Mouse (Mus musculus) layer of hippocampus, postnatal 14 days (tissue): Measurements from ENCODE around the gene Asb10. TPM values are rescaled to one million over a fixed set of nuclear protein-coding genes. Genes with fewer than 3 reads are reported as not detected.
A peak's percentile ranks its signal among the peaks of the same experiment; 100 is the strongest.
"Not testable (repeated sequence)": the region's sequence is repeated elsewhere in the genome, so short reads cannot be mapped to it uniquely, and the experiment has no call there.

Experiments
- DNase-seq, 2 experiments: peaks; one replicate each; pipeline ENCODE4 v3.0.0; 2021 to 2022; ENCODE audit warnings: low spot score in 2 of 2, mixed read lengths in 1 of 2
- long read RNA-seq, 2 experiments: library from polyadenylated mRNA; stranded (forward); transcript quantifications; one replicate each; pipeline ENCODE4 v2.0.0; 2021
- total RNA-seq, 2 experiments: library from RNA; stranded (reverse); gene quantifications; 2 replicates each; pipeline ENCODE4 v1.2.3; 2021

Asb10 gene
- under 1 TPM; 0.28 to 0.33 TPM for total RNA-seq
- long read RNA-seq, experiment 1, result 0 reads
- long read RNA-seq, experiment 2, result 0 reads

DNA sequence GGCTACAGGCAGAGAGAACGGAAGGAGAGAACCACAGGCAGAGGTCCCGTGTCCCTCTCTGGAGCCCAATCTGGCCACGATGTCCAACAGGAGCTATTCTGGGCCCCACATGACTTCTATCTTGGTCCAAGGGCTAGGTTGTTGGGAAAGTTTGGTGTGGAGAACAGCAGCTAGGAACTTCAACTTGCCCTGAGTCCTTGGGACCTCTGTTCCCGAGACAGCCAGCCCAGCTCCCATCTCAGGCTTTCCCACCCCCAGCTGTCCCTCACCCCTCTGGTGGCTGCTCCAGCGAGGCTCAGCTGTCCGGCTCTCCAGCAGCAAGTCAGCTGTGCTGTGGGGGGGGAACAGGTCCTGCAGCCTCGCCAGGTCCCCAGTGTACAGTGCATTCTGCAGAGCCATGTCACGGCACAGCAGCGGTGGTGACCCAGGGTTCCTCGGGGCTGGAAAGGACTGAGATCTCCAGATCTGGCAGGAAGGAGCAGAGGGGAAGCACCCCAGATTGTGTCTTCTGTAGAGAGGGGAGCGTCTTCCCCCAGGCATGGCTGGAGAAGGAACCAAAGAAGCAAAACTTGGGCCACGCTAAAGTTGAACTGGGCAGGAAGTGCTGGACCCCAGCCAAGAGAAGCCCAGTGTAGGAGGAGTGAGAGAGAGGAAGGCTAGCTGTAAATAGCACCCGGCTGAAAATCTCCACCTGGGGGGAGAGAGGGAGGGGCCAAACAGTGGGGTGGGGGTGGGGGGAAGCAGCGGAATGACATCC is at the start of gene Asb10:
TSS of gene Asb10 (minus strand) at position 592 of the 757 bp plus-strand sequence.
- DNase-seq, result peak in 1 of 2 experiments; percentile 34

- DNase-seq, result peak in 1 of 2 experiments; percentile 8
Measured at GRCm38 (mm10) chr5:24589511-24590500, 49.0 kb upstream of the Asb10 start.

DNA sequence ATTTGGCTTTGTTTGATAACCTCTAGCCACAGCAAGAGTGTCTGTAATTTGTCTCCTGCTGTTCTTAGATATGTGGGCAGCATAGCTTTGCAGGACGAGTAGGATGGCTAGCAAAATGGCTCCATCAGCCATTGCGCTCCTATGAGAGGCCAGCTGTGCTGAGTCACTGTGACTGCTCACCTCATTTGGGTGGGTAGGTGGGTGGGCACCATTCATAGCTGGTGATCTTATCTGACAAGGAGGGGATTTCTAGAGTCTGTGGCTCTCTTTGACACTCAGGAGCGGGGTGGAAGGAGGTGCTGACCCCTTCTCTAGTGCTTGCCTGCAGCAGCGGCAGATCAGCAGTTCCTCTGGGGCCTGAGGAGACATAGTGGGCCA is 46.4 kb upstream of the Asb10 start:
- DNase-seq, result peak in 1 of 2 experiments; percentile 52

GRCm38 (mm10) chr5:24586547-24587199 is 45.9 kb upstream of the Asb10 start, which contains the start of gene Chpf2:
Chpf2 (plus strand) TSS chr5:24586741.
- peak; percentile 79 to 86 for DNase-seq

DNA sequence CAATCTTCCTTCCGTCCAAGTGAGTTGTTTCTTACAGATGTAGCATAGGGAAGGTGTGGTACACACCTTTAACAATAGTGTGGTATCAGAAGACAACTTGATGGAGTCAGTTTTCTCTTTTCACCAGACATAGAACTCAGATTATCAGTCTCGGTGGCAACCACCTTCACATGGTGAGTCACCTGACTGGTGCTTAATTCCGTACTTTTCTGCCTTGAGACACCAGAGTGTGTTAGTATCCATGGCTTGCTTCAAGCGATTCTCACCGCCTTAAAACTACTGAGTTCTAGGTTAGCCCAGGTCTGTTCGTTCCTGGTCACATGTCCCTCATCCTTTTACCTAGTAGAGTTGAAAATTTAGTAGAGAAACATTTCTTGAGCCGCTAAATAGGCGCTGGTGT is 45.3 kb upstream of the Asb10 start:
- DNase-seq, result no peak

GRCm38 (mm10) chr5:24578109-24578963 is 37.6 kb upstream of the Asb10 start:
- no peak for DNase-seq

DNA sequence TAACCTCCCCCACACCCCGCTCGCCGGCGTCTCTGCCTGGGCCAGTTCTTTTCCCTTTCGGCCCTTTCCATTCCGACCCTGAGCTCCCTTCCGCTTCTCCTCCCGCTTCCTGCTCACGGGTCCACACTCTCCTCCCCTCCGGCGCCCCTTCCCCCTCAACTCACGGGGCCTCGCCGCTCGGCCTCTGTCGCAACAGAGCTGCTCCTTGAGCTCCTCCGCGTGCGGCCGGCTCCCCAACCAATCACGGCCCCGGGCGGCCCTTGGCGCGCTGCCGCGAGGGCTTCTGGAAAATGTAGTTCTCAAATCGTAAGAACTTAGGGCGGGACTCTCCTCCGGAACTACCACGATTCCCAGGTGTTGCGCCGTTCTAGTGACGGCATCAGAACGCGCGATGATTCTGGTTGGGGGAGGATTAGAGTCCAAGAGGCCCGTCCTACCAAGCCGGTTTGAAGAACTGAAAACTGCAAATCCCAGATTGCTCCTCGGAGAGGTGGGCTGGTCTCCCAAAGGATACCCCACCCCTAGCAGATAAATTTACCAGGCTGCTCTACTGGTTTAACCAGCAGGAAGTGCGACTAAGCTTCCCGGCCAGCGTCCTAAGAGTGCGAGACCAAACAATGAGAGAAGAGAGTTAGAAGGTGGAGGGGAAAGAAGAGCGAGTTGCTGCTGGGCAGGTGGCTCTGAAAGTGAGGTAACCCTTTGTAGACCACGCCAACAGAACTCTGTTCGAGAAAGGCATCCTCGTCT is 36.6 kb upstream of the Asb10 start, which contains the start of gene Abcf2:
TSS of gene Abcf2 (minus strand) at position 285 of the 747 bp plus-strand sequence.
- DNase-seq, result peak; percentile 100

DNA sequence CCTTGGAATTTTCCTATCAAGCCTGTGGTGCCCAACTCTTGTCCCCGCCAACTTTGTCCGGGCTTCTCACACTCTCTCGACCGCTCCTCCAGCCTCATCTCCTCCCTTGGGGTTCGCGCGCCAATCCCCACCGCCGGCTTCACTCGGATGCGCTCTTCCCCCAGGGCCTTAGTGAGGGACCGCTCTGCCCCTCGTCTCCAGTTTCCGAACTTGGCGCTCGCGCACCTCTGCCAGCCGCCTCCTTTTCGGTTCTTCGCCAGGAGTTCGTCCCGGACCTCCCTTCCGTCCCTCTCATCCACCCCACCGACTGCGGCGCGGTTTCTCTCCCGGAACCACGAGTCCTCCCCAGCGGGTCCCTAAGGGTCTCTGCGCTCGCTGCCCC is 36.0 kb upstream of the Asb10 start:
- DNase-seq, result no peak

DNA sequence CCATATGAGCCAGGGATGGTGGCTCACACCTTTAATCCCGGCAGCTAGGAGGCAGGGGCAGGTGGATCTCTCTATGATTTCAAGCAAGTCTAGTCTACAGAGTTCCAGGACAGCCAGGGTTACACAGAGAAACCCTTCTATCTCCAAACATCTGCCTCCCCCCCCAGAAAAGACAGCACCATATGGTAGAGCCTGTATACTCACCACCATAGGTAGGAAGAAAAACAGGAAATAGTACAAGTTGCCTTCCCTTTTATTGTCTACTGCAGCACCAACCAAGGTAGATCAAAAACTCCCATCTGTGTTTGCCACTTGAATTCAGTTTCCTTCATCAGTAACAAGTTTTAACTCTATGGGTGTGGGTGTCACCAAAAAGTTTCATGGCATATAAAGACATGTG is 35.2 kb upstream of the Asb10 start:
- no peak for DNase-seq

DNA sequence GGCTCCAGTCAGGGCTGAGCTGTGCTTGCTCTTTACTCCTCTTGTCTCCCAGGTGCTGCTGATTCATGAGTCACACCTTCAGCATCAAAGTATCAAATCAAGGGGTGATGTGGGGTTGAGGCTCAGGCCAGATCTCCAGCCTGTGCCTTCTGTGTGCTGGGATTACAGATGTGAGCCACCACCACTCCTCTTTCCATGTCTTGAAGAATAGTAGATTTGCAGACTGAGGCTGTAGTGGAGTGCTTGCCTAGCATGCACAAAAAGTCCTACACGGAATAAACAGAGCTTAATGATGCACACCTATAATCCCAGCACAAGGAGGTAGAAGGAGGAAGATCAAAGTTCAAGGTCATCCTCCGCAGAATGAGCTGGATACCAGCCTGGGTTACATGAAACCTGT is 15.9 kb upstream of the Asb10 start, which contains the start of gene 4931409K22Rik:
TSS of gene 4931409K22Rik (minus strand) at position 101 of the 400 bp plus-strand sequence.
- no peak for DNase-seq

GRCm38 (mm10) chr5:24555335-24555734 is 14.6 kb upstream of the Asb10 start:
- not testable (repeated sequence) for DNase-seq

GRCm38 (mm10) chr5:24553621-24554244 is 13.0 kb upstream of the Asb10 start:
- no peak for DNase-seq

- no peak for DNase-seq
Measured at GRCm38 (mm10) chr5:24551317-24551688, 10.5 kb upstream of the Asb10 start.

- peak; percentile 48 to 64 for DNase-seq
Measured at GRCm38 (mm10) chr5:24550598-24551316, 10.0 kb upstream of the Asb10 start.

GRCm38 (mm10) chr5:24542643-24543042 is 1.9 kb upstream of the Asb10 start:
- no peak for DNase-seq

DNA sequence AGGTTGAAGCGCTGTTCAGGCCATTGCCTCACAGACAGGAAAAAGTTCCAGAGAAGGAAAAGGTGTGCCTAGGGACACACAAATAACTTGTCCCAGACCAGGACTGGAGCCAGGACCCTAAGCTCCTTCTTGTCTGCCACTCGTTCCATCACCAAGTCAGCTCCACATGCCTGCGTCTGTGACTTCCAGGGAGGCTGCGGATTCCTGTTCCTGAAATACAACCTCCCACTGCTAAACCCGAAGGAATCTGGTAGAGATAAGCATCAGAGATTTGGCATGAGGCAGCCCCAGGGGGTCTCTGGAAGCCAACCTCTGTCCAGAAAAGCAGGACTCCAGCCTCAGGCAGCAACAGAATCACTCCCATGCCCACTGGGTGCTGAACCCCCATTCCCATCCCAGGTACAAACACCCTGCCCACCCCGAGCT is 379 bp upstream of the Asb10 start:
- DNase-seq, result no peak

DNA sequence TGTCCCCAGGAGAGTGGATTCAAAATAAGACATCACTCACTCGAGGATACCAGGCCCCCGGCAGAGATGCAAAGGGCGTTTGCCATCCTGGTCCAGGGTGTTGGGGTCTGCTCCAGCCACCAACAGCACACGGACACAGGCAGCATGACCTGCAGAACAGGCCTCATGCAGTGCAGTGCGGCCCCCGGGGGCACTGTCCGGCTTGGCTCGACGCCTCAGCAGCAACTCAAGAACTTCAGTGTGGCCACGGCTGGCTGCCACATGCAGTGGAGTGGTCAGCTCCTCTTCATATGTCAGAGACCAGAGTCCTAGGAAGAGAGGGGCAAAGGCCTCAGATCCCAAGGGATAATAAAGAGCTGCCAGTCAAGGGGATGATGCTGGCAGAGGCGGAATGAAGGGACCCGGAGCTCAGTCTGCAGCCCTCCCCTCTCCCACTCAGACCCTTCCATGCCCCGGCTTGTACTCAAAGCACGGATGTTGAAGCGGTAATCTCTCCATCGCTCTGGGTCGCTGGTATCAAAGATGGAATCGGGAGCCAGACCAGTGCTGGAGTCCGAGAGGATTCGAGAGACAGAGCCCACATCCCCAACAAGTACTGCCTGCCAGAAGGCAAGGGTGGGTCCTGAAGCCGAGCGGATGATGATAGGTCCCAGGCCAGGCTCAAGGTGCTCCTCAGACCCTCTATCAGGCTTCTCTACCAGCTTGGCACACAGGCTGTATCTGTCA is 1.0 kb downstream of the Asb10 start:
- DNase-seq, result no peak

- DNase-seq, result no peak
Measured at GRCm38 (mm10) chr5:24537618-24538017, 3.2 kb downstream of the Asb10 start.
